In the genomic region with DNA sequence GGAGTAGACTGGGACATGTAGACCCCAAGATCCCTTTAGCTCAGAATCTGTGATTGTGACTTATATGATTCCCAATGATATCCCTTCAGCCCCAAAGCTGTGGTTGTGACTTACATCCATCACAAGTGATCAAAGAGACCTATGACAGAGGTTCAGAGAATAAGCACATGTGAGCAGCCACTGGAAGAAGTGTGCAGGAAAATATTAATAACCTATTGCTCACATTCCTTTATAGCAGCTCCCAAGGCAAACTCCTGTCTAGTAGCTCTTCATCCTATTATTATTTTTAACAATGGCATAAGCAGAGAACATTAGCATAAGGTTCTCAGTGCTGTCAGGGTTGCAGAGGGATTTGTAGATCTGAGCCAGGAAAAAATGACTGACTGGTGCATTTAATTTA, we compare ENCODE assay signal across 20 mouse cellular contexts.
DNase-seq lines count a peak whose midpoint lies in the region; ATAC-seq lines count a peak whose summit lies in the region.
"Had no signal": no experiment of that assay in that cellular context is flagged by ENCODE, and none has a peak within 500 bp of the region (broad histone marks: within the 10 kb centered on the region; RNA-seq: fewer than 3 reads in every experiment).

No protein-coding gene starts in this region.

- H3K9me3 ChIP-seq in hindbrain, embryonic 12.5 days (replicated peaks), result no peaks in the 10 kb centered on the region
- H3K9me3 ChIP-seq in hindbrain, embryonic 10.5 days, result no peaks in the 10 kb centered on the region
- H3K9me3 ChIP-seq in neural tube, embryonic 13.5 days, result no peaks in the 10 kb centered on the region
- no peaks in the 10 kb centered on the region for H3K9me3 ChIP-seq in neural tube, embryonic 15.5 days (replicated peaks)
- no peaks in the 10 kb centered on the region for H3K9me3 ChIP-seq in midbrain, embryonic 12.5 days
- H3K9me3 ChIP-seq in midbrain, embryonic 16.5 days (replicated peaks; ENCODE audit: control insufficient read depth, low read length, poor library complexity, severe bottlenecking), result no peaks in the 10 kb centered on the region
- H3K9me3 ChIP-seq: embryonic facial prominence, embryonic 12.5 days; heart, embryonic 13.5 days had no signal

- H3K36me3 ChIP-seq in hindbrain, embryonic 12.5 days, result no peaks in the 10 kb centered on the region
- H3K36me3 ChIP-seq in hindbrain, embryonic 10.5 days, result no peaks in the 10 kb centered on the region
- H3K36me3 ChIP-seq in neural tube, embryonic 13.5 days, result no peaks in the 10 kb centered on the region
- no peaks in the 10 kb centered on the region for H3K36me3 ChIP-seq in neural tube, embryonic 15.5 days
- H3K36me3 ChIP-seq in midbrain, embryonic 12.5 days, result no peaks in the 10 kb centered on the region
- H3K36me3 ChIP-seq in midbrain, embryonic 16.5 days (ENCODE audit: control insufficient read depth, insufficient read depth, low read length), result no peaks in the 10 kb centered on the region
- H3K36me3 ChIP-seq: embryonic facial prominence, embryonic 12.5 days; heart, embryonic 13.5 days had no signal

- no peak overlapping the region for H3K27ac ChIP-seq in hindbrain, embryonic 12.5 days
- H3K27ac ChIP-seq in hindbrain, embryonic 10.5 days, result no peak overlapping the region
- H3K27ac ChIP-seq in neural tube, embryonic 13.5 days (replicated peaks), result no peak overlapping the region
- H3K27ac ChIP-seq in neural tube, embryonic 15.5 days (replicated peaks), result no peak overlapping the region
- H3K27ac ChIP-seq in midbrain, embryonic 12.5 days (replicated peaks), result no peak overlapping the region
- peak overlapping the region; percentile 38; the same call in 1 of the 2 replicates for H3K27ac ChIP-seq in midbrain, embryonic 16.5 days (ENCODE audit: low read length)
- H3K27ac ChIP-seq: embryonic facial prominence, embryonic 12.5 days; heart, embryonic 13.5 days; hindbrain, embryonic 14.5 days had no signal

- no peak overlapping the region for H3K4me3 ChIP-seq in hindbrain, embryonic 12.5 days
- H3K4me3 ChIP-seq in hindbrain, embryonic 10.5 days, result no peak overlapping the region
- H3K4me3 ChIP-seq in neural tube, embryonic 13.5 days, result no peak overlapping the region
- no peak overlapping the region for H3K4me3 ChIP-seq in neural tube, embryonic 15.5 days (replicated peaks)
- H3K4me3 ChIP-seq in midbrain, embryonic 12.5 days, result no peak overlapping the region
- H3K4me3 ChIP-seq in midbrain, embryonic 16.5 days (ENCODE audit: low read depth, low read length), result no peak overlapping the region
- H3K4me3 ChIP-seq: embryonic facial prominence, embryonic 12.5 days; heart, embryonic 13.5 days had no signal

- no peaks in the 10 kb centered on the region for H3K4me1 ChIP-seq in hindbrain, embryonic 12.5 days
- no peaks in the 10 kb centered on the region for H3K4me1 ChIP-seq in hindbrain, embryonic 10.5 days (replicated peaks)
- H3K4me1 ChIP-seq in neural tube, embryonic 13.5 days (replicated peaks), result peaks cover 9% of the 10 kb centered on the region; the same call in 1 of the 2 replicates
- peaks cover 5% of the 10 kb centered on the region for H3K4me1 ChIP-seq in neural tube, embryonic 15.5 days
- no peaks in the 10 kb centered on the region; the same call in 1 of the 2 replicates for H3K4me1 ChIP-seq in midbrain, embryonic 12.5 days
- H3K4me1 ChIP-seq in midbrain, embryonic 16.5 days (ENCODE audit: control insufficient read depth, insufficient read depth, low read length), result peaks cover 11% of the 10 kb centered on the region; the same call in 1 of the 2 replicates
- H3K4me1 ChIP-seq: embryonic facial prominence, embryonic 12.5 days; heart, embryonic 13.5 days had no signal

- no peak overlapping the region for H3K9ac ChIP-seq in hindbrain, embryonic 12.5 days
- no peak overlapping the region for H3K9ac ChIP-seq in neural tube, embryonic 13.5 days
- no peak overlapping the region for H3K9ac ChIP-seq in neural tube, embryonic 15.5 days (replicated peaks)
- no peak overlapping the region for H3K9ac ChIP-seq in midbrain, embryonic 12.5 days (replicated peaks)
- no peak overlapping the region for H3K9ac ChIP-seq in midbrain, embryonic 16.5 days (ENCODE audit: low read depth, low read length)
- H3K9ac ChIP-seq: embryonic facial prominence, embryonic 12.5 days; heart, embryonic 13.5 days; hindbrain, embryonic 14.5 days had no signal

- no peak for DNase-seq in hindbrain, embryonic 10.5 days (ENCODE audit: low spot score)
- DNase-seq in ovary, postnatal 10 days (ENCODE audit: low spot score), result no peak
- DNase-seq in heart, postnatal 36 days, result no peak
- DNase-seq: adrenal gland, postnatal 14 days; cerebellum, adult 11 months; cerebellum, adult 8-10 months; gastrocnemius, postnatal 36 days; heart, adult 11 months; heart, postnatal 4 days had no signal

- ATAC-seq in hindbrain, embryonic 12.5 days (ENCODE audit: low FRiP score), result peak; percentile 29; the same call in 1 of the 2 replicates
- peak; percentile 47; the same call in 1 of the 2 replicates for ATAC-seq in neural tube, embryonic 13.5 days (ENCODE audit: low read depth)
- no peak for ATAC-seq in neural tube, embryonic 15.5 days (ENCODE audit: low FRiP score)
- peak; percentile 52; the same call in 1 of the 2 replicates for ATAC-seq in midbrain, embryonic 12.5 days (ENCODE audit: low FRiP score, low read depth)
- ATAC-seq in midbrain, embryonic 16.5 days, result peak; percentile 87
- ATAC-seq: activated CD4-positive, CD25-positive, alpha-beta regulatory T cell, adult 4 months; Patski had no signal

- no peak overlapping the region for H3K4me2 ChIP-seq in hindbrain, embryonic 12.5 days (replicated peaks)
- no peak overlapping the region for H3K4me2 ChIP-seq in neural tube, embryonic 13.5 days
- H3K4me2 ChIP-seq in neural tube, embryonic 15.5 days, result no peak overlapping the region
- no peak overlapping the region for H3K4me2 ChIP-seq in midbrain, embryonic 12.5 days (replicated peaks)
- H3K4me2 ChIP-seq in midbrain, embryonic 16.5 days (ENCODE audit: low read length), result no peak overlapping the region
- H3K4me2 ChIP-seq: embryonic facial prominence, embryonic 12.5 days; heart, embryonic 13.5 days; hindbrain, embryonic 14.5 days had no signal

- intact Hi-C loops in heart, postnatal 36 days (cut with DNase I), result no loop called here

- H3K27me3 ChIP-seq in hindbrain, embryonic 12.5 days, result no peaks in the 10 kb centered on the region
- H3K27me3 ChIP-seq in hindbrain, embryonic 10.5 days (ENCODE audit: insufficient read depth, poor library complexity, severe bottlenecking), result no peaks in the 10 kb centered on the region
- H3K27me3 ChIP-seq in neural tube, embryonic 13.5 days, result no peaks in the 10 kb centered on the region
- H3K27me3 ChIP-seq in neural tube, embryonic 15.5 days (replicated peaks), result no peaks in the 10 kb centered on the region
- H3K27me3 ChIP-seq in midbrain, embryonic 12.5 days, result no peaks in the 10 kb centered on the region
- H3K27me3 ChIP-seq in midbrain, embryonic 16.5 days (ENCODE audit: control insufficient read depth, insufficient read depth, low read depth, low read length), result no peaks in the 10 kb centered on the region
- H3K27me3 ChIP-seq: CH12.LX; embryonic facial prominence, embryonic 12.5 days; heart, embryonic 13.5 days; Patski had no signal
